Mouse (Mus musculus): ENCODE measurements around the gene Enpp5. TPM values are rescaled to one million over a fixed set of nuclear protein-coding genes. Genes with fewer than 3 reads are reported as not detected.
A peak's percentile ranks its signal among the peaks of the same experiment; 100 is the strongest.

The Enpp5 gene
- total RNA-seq (2014; rRNA removed; ENCODE audit: low replicate concordance) (7.3 and 13.4 TPM in 2 replicates), polyA plus RNA-seq (2015; fragmentation: Nextera tagmentation; extraction: Ambion mirVana) (11.3 and 11.9 TPM in 2 replicates)

DNA sequence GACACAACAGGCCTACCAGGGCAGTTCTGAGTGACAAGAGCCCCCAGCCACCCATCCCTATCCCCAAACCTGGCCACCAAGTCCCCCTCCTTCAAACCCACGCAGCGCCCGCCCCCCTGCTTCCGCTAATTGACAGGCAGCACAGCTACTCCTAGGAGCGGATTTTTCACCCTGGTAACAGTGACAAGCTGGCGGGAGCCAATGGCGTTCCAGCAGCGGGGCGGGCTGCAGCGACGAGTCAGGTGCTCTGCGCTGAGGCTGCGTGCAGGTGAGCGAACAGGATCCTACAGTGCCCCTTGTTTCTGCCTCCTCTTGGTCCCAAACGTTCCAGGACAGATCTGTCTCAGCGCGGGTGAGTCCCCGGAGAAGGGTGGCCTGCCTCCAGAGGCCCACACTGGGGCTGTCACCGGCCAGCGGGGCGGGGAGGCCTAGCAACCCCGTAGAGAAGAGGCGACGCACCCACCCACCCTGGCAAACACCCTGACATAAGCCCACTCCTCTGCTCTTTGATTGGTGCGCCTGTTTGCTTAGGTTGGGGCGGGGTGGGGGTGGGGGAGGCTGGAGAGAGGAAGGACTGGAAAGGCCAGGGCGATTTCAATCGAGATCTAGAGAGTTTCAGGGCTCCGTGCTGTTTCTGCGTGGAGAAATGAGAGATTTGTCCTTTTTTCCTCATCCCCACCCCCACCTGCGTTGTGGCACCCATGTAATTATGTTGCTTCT lies at the start of gene Enpp5:
Enpp5 (plus strand) TSS at position 183 of the 720 bp plus-strand sequence.
- Histone ChIP-seq H3K9ac (replicated peaks; ENCODE audit: low read depth, low read length) (peak within 1 kb of the TSS; percentile 74), H3K27ac (ENCODE audit: low read depth) (no peak within 1 kb of the TSS), H3K36me3 (replicated peaks; ENCODE audit: control insufficient read depth, insufficient read depth, low read length) (0 out of 2 replicates have a peak, but pooled peaks cover 3% of the 10 kb centered on the region), H3K27me3 (ENCODE audit: control insufficient read depth, insufficient read depth, low read length) (no peaks in the 10 kb centered on the region), H3K4me2 (ENCODE audit: low read depth, low read length) (peak within 1 kb of the TSS; percentile 99), H3K4me3 (ENCODE audit: low read depth, low read length) (peak within 1 kb of the TSS; percentile 73), H3K4me1 (ENCODE audit: control insufficient read depth, insufficient read depth) (no peaks in the 10 kb centered on the region; the same call in 1 of the 2 replicates), H3K9me3 (replicated peaks; ENCODE audit: control insufficient read depth, low read length) (no peaks in the 10 kb centered on the region)
- DNase-seq (ENCODE audit: low spot score) (peak; percentile 84), ATAC-seq (ENCODE audit: insufficient read depth, low read depth) (peak; percentile 93)
- TF ChIP-seq CTCF (IDR thresholded peaks at IDR 0.05; ENCODE audit: low read depth) (no peak), EP300 (IDR thresholded peaks at IDR 0.05; ENCODE audit: low read depth) (no peak)
- 1% methylated on average over 31 of the region's 31 CpGs for WGBS

DNA sequence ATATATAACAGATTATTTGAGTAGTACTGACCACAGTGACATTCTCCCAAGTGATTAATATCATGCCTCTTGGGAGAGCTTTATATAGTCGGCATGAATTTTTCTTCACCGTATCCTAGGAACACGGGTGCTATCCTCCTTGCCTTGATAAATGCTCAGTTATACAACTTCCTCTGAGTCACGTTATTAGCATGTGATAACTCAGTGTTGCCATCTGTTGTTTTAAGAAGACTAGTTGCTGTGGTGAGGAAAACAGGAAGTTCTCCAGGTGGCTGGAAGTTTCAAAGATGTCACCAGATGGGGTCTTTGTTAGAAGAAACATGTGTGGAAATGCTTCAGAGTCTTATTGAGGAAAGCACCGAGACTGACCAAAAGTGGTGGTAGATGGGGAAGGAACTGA lies 49.0 kb upstream of the Enpp5 start:
- WGBS, result 46% methylated on average over 5 of the region's 5 CpGs
- Histone ChIP-seq H3K4me3 (ENCODE audit: low read depth, low read length) (no peak overlapping the region), H3K27ac (ENCODE audit: low read depth) (no peak overlapping the region), H3K27me3 (ENCODE audit: control insufficient read depth, insufficient read depth, low read length) (no peaks in the 10 kb centered on the region), H3K4me1 (ENCODE audit: control insufficient read depth, insufficient read depth) (peaks cover 32% of the 10 kb centered on the region), H3K9me3 (replicated peaks; ENCODE audit: control insufficient read depth, low read length) (no peaks in the 10 kb centered on the region), H3K4me2 (ENCODE audit: low read depth, low read length) (no peak overlapping the region), H3K9ac (replicated peaks; ENCODE audit: low read depth, low read length) (no peak overlapping the region), H3K36me3 (replicated peaks; ENCODE audit: control insufficient read depth, insufficient read depth, low read length) (no peaks in the 10 kb centered on the region)
- ATAC-seq (ENCODE audit: insufficient read depth, low read depth), result no peak
- TF ChIP-seq CTCF (IDR thresholded peaks at IDR 0.05; ENCODE audit: low read depth), result no peak
- TF ChIP-seq EP300 (IDR thresholded peaks at IDR 0.05; ENCODE audit: low read depth), result no peak
- no peak for DNase-seq (ENCODE audit: low spot score)

DNA sequence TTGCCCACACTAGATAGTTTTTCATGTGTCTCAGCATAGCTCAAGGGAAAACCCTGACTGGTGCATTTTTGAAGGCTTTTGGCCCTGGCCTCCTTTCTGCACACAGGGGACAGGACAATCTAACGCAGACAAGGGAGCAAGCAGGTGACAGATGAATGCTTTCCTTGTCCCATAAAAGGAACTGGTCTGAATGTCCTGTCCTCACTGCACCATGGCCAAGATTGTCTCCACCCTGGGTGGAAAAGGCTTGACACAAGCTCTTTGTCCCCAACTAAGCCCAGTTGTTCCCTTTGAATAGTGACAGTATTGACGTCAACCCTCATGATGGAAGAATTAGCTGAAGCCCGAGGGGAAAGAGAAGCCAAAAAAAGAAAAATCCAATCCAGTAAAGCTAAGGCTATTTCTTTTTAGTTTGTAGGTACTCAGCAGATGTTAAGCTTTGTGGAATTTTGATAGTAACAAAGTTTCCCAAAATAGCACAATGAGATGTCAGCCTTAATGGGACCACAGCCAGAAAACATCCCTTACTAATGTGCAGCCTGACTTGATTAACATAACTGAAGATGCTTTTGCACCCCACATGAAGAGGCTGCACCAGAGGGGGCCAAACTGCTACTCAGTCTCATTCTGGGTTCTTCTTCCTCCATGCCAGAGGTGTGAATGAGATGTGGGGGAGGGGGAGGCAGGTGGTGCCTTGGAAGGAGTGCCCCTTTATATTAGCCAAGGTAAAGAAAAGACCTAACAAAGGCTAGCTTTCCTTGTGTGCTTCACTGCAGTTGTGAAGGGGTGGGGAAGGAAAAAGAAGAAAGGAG lies 47.6 kb upstream of the Enpp5 start:
- Histone ChIP-seq H3K9me3 (replicated peaks; ENCODE audit: control insufficient read depth, low read length) (no peaks in the 10 kb centered on the region), H3K36me3 (replicated peaks; ENCODE audit: control insufficient read depth, insufficient read depth, low read length) (no peaks in the 10 kb centered on the region), H3K27me3 (ENCODE audit: control insufficient read depth, insufficient read depth, low read length) (no peaks in the 10 kb centered on the region), H3K9ac (replicated peaks; ENCODE audit: low read depth, low read length) (no peak overlapping the region), H3K27ac (ENCODE audit: low read depth) (peak overlapping the region; percentile 78), H3K4me2 (ENCODE audit: low read depth, low read length) (no peak overlapping the region), H3K4me1 (ENCODE audit: control insufficient read depth, insufficient read depth) (peaks cover 26% of the 10 kb centered on the region), H3K4me3 (ENCODE audit: low read depth, low read length) (no peak overlapping the region)
- DNase-seq (ENCODE audit: low spot score), result peak; percentile 30
- ATAC-seq (ENCODE audit: insufficient read depth, low read depth), result 0 out of 2 replicates have a peak, but pooled peaks have one; percentile 18
- TF ChIP-seq CTCF (IDR thresholded peaks at IDR 0.05; ENCODE audit: low read depth) (no peak), EP300 (IDR thresholded peaks at IDR 0.05; ENCODE audit: low read depth) (no peak)
- 19% methylated on average over 3 of the region's 3 CpGs for WGBS

DNA sequence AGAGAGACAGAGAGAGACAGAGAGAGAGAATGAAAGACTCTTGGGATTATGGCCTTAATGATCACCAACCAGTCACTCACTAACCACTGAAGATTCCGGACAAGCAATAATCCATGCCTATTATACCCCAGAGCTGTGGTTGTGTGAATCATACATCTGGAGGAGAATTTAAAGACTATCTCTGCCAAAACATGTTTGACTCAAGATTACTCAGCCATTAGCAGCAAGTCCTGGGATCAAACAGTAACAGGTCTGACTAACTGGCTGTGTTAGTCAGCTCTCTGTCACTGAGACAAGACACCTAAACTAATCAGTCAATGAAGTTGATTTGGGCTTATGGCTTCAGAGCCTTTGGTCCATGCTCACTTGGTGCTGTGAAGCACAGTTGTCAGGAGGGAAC lies 43.6 kb upstream of the Enpp5 start:
- Histone ChIP-seq H3K4me2 (ENCODE audit: low read depth, low read length) (no peak overlapping the region), H3K4me1 (ENCODE audit: control insufficient read depth, insufficient read depth) (peaks cover 18% of the 10 kb centered on the region), H3K9ac (replicated peaks; ENCODE audit: low read depth, low read length) (no peak overlapping the region), H3K9me3 (replicated peaks; ENCODE audit: control insufficient read depth, low read length) (no peaks in the 10 kb centered on the region), H3K27ac (ENCODE audit: low read depth) (no peak overlapping the region), H3K36me3 (replicated peaks; ENCODE audit: control insufficient read depth, insufficient read depth, low read length) (0 out of 2 replicates have a peak, but pooled peaks cover 4% of the 10 kb centered on the region), H3K27me3 (ENCODE audit: control insufficient read depth, insufficient read depth, low read length) (no peaks in the 10 kb centered on the region), H3K4me3 (ENCODE audit: low read depth, low read length) (no peak overlapping the region)
- WGBS, result 96% methylated on average over 1 of the region's 1 CpGs
- ATAC-seq (ENCODE audit: insufficient read depth, low read depth) (no peak), DNase-seq (ENCODE audit: low spot score) (no peak)
- no peak for TF ChIP-seq EP300 (IDR thresholded peaks at IDR 0.05; ENCODE audit: low read depth)
- TF ChIP-seq CTCF (IDR thresholded peaks at IDR 0.05; ENCODE audit: low read depth), result no peak

DNA sequence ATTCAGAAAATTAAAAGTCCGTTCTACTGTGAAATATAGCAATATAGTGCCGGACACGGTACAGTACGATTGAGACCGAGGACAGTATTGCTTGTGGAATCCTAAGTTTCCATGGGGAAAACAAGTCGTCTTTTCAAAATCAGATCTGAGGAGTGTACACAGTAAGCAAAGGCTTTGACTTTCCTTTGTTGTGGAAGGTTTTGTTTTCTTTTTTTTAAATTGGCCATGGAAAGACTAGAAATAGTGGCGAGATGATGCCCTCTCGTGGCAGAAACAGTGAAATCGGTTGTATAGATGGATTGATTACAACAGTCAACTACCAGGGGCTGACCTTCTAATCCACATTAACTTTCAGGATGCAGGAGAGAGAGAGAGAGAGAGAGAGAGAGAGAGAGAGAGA lies 40.0 kb upstream of the Enpp5 start:
- H3K4me3 ChIP-seq (ENCODE audit: low read depth, low read length), result no peak overlapping the region
- H3K9ac ChIP-seq (replicated peaks; ENCODE audit: low read depth, low read length), result no peak overlapping the region
- H3K4me1 ChIP-seq (ENCODE audit: control insufficient read depth, insufficient read depth), result no peaks in the 10 kb centered on the region
- DNase-seq (ENCODE audit: low spot score) (peak; percentile 34), ATAC-seq (ENCODE audit: insufficient read depth, low read depth) (no peak)
- H3K27me3 ChIP-seq (ENCODE audit: control insufficient read depth, insufficient read depth, low read length), result no peaks in the 10 kb centered on the region
- H3K36me3 ChIP-seq (replicated peaks; ENCODE audit: control insufficient read depth, insufficient read depth, low read length), result 0 out of 2 replicates have a peak, but pooled peaks cover 4% of the 10 kb centered on the region
- WGBS, result 62% methylated on average over 9 of the region's 9 CpGs
- H3K9me3 ChIP-seq (replicated peaks; ENCODE audit: control insufficient read depth, low read length), result no peaks in the 10 kb centered on the region
- TF ChIP-seq EP300 (IDR thresholded peaks at IDR 0.05; ENCODE audit: low read depth), result no peak
- TF ChIP-seq CTCF (IDR thresholded peaks at IDR 0.05; ENCODE audit: low read depth), result peak; percentile 57
- no peak overlapping the region for H3K4me2 ChIP-seq (ENCODE audit: low read depth, low read length)
- no peak overlapping the region for H3K27ac ChIP-seq (ENCODE audit: low read depth)

Data from heart, postnatal 0 days (tissue).